Mouse (Mus musculus): ENCODE results near the gene Sptbn4.

Sptbn4 gene

DNA sequence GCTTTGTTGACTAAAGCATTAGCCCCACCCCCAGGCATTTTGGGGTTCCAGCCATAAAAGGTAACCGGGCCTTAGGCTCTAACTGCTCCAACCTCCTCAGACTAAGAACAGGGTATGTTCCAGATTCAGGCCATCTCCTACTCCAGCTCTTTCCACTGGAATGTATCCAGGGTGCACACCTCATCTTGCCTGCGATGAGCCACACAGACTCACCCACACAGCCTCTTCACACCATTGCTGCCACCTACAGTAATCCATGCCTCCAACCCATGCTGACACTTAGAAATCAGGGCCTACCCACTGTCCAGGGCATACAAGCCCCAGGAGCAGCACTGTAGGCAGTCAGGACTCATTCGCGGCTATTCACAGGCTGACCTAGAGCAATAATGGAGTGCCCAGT lies 108.4 kb downstream of the Sptbn4 start:
- no peak for DNase-seq

DNA sequence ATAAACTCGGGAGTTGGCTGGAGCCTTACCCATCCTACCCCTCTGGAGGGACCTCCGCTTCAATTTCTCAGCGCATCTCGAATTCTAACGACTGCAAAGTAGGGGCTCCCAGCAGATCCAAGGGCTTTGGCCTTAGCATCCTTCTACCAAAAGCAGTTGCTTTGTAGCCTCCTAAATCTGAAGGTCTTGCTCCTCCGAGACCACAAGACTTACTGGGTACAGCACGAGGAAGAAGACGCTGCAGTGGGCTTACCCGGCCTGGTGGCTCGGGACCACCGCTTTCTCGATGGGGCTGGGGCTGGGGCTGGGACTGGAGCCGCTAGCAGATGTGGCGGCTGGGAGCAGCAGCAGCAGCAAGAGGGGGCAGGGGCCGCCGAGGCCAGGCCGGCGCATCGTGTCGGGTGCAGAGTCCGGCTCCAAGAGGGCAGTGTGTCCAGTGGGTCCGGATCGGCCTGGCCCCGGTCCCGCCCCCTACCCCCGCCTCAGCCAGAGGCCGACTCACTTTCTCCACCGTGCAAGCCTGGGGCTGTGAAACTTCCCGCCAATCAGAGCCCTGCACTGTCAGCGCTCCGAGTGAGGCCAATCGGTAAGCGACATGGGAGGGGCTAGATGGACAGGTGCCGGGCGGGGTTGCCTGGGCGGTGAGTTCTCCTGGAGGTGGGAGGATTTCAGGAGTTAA lies 110.2 kb downstream of the Sptbn4 start, which contains the start of gene Ltbp4:
Gene Ltbp4, minus strand, starts transcription at position 518 of the 679 bp plus-strand sequence.
- peak; percentile 86 to 90 for DNase-seq

- peak; percentile 90 to 95 for DNase-seq
Observed at GRCm38 (mm10) chr7:27335928-27336823, 111.3 kb downstream of the Sptbn4 start.

DNA sequence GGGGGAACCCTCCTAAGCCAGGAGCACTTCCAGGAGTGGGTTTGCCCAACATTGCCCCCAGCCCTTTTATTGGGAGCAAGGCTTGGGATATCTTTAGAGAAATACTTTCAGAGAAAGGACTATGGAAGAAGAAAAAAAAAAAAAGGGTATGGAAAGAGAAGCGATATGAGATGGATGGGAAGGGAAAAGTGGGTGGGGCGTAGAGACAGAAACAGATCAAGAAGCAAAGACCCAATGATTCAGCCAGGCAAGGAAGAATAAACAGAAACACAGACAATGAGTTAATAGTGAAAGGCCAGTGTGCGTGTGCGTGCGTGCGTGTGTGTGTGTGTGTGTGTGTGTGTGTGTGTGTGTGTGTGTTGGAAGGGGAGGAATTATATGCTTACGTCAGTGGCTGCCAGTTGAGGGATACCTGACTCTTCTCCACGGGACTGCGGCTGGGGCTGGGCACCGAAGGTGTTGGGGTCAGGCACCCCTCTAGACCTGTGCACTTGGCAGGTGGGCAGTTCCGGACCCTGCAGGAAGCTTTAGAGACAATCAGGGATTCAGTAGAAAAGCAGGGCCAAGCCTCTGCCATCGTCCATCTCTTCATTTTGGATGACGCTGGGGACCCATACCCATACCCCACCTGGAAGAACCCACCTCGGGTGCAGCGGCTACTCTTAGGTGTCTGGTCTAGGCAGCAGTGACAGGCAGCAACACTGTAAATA lies 112.3 kb downstream of the Sptbn4 start:
- no peak for DNase-seq

GRCm38 (mm10) chr7:27334405-27334911 lies 113.0 kb downstream of the Sptbn4 start:
- DNase-seq, result peak; percentile 62

- peak in 1 of 2 experiments; percentile 50 for DNase-seq
Observed at GRCm38 (mm10) chr7:27333316-27333941, 114.1 kb downstream of the Sptbn4 start.

GRCm38 (mm10) chr7:27332353-27333199 lies 114.9 kb downstream of the Sptbn4 start:
- DNase-seq, result peak; percentile 91 to 97

DNA sequence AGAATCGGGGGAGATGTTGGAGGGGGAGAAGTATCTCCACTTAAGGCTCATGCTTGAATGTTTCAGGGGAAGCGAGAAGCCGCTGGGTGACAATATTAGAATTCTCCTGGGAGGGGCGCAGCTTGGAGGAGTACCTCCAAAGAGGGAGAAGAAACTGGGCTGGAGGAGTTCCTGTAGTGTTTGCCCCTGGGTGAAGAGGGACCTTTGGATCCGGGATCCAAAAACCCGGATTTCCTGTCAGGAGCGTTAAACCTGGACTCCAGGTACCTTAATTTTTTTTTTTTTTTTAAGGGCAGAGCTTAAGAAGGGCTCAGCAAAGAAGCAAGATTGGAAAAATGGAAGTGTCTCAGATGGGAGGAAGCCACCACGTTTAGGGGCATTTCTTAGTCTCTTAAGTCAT lies 115.6 kb downstream of the Sptbn4 start:
- no peak for DNase-seq

DNA sequence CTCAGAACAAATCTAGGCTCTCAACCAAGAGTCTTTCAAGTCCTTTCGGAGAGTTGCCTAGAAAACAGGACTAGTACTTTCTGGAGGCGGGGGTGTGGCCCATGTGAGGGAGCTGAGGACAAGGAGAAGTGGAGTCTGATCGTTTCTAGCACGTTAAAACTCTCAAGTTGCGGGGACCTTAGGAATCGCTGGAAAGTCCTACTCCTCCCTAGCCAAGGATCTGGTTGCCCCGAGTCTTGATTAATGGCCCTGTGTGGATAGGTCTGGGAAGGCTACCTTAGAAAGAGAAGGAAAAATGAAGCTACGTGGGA lies 116.0 kb downstream of the Sptbn4 start:
- DNase-seq, result peak; percentile 45 to 58

- DNase-seq, result peak; percentile 97 to 98
Observed at GRCm38 (mm10) chr7:27330709-27331540, 116.6 kb downstream of the Sptbn4 start.

DNA sequence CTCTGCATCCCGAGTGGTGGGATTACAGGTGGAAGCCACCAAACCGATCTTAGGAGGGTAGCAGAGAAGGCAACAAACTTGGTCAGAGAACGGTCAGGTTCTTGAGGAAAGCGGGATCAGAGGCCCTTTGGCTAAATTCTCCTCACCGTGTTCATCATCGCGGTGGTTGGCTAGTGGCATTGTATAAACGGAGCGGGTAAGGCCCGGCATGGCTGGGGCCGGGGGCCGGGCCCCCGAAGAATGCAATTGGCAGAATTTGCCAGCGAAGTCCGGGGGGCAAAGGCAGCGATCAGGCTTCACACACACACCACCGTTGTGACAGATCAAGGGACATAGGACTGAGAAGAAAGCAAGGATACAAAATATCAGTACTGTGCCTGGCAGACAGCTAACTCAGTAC lies 117.5 kb downstream of the Sptbn4 start:
- DNase-seq, result no peak

- DNase-seq, result peak; percentile 88 to 97
Observed at GRCm38 (mm10) chr7:27329326-27329947, 118.0 kb downstream of the Sptbn4 start.

GRCm38 (mm10) chr7:27328648-27329047 lies 118.8 kb downstream of the Sptbn4 start:
- DNase-seq, result peak; percentile 63 to 75

DNA sequence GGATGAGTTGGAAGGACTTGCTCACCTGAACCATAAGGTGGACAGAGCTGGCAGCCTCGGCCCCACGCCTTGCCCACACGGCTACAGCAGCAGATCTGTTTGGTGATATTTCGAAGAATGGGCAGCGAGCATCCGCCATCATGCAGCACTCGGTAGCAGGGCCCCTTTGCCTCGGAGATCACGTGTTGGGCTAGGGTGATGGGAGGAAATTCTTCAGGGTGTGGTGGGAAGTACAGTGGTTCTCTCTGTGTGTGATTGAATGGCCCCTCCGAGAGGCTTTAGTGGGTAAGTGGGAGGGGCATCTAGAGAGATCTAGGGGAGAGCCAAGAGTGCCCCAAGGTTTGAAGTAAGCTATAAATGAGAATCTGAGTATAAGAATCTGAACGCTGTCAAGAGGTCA lies 119.3 kb downstream of the Sptbn4 start:
- peak in 1 of 2 experiments; percentile 38 for DNase-seq

- no peak for DNase-seq
Observed at GRCm38 (mm10) chr7:27327500-27327899, 120.0 kb downstream of the Sptbn4 start.

- peak; percentile 62 to 65 for DNase-seq
Observed at GRCm38 (mm10) chr7:27326101-27326880, 121.2 kb downstream of the Sptbn4 start.

DNA sequence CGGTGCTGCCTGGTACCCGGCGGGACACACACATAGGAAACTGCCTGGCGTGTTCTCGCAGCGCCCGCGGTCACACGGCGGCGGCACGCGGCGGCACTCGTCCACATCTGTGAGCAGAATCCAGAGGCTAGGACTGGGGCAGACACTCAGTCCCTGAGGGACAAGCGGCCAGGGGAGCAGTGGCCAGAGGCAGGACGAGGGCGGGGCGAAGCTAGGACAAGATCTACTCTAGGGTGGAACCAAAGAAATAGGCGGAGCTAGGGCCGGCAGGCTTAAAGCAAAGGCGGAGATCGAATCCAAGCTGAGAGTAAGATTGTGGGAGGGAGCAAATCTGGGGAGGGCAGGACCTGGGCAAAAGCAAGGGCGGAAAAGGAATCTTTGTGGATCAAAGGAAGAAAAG lies 121.8 kb downstream of the Sptbn4 start:
- DNase-seq, result peak; percentile 91 to 93

- DNase-seq, result no peak
Observed at GRCm38 (mm10) chr7:27324928-27325327, 122.6 kb downstream of the Sptbn4 start.

DNA sequence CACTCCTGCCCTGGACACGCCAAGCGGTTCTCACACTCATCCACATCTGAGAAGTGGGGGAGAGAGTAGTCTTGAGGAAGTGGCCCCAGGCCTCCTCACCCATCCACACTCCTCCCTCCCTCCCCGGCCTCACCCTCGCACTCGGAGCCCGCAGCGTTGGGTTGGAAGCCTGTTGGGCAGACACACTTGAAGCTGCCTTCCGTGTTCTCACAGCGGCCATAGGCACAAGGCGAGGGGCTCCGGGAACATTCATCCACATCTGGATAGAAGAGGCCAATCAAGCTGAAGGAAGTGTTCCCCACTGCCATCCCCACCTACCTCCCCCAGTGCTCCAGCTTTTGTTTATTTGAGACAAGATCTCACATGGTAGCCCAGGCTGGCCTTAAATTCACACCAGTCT lies 123.3 kb downstream of the Sptbn4 start:
- no peak for DNase-seq
